Mouse (Mus musculus) heart, adult 2 months (tissue): ENCODE results near the gene Mark4. TPM values are rescaled to one million over a fixed set of nuclear protein-coding genes. Genes with fewer than 3 reads are reported as not detected.

ENCODE experiments used
- DNase-seq, 2 experiments: peaks; one replicate each; pipeline ENCODE4 v3.0.0; 2021
- H3K27ac ChIP-seq: fragments of 200-600 bp; 2 replicates; pipeline ENCODE4 v1.8.1; 2022
- H3K27me3 ChIP-seq: fragments of 200-500 bp; 2 replicates; pipeline ENCODE4 v1.6.1; 2012; ENCODE audit warnings: mild to moderate bottlenecking, low read length, inconsistent platforms, mixed read lengths; ENCODE audit not compliant: control insufficient read depth, insufficient read depth
- H3K36me3 ChIP-seq: fragments of 200-500 bp; 2 replicates; pipeline ENCODE4 v1.6.1; 2012; ENCODE audit warnings: low read length, inconsistent platforms; ENCODE audit not compliant: control insufficient read depth, insufficient read depth
- H3K4me1 ChIP-seq: fragments of 200-500 bp; 2 replicates; pipeline ENCODE4 v1.6.1; 2011; ENCODE audit warnings: low read length; ENCODE audit not compliant: control insufficient read depth, insufficient read depth
- H3K4me3 ChIP-seq: fragments of 200-600 bp; 2 replicates; pipeline ENCODE4 v1.8.1; 2022
- H3K79me2 ChIP-seq: fragments of 200-500 bp; replicated peaks from 2 replicates; pipeline ENCODE4 v1.6.1; 2012; ENCODE audit warnings: mild to moderate bottlenecking, inconsistent platforms, low read length, moderate library complexity, mixed read lengths; ENCODE audit not compliant: control insufficient read depth, insufficient read depth
- H3K9ac ChIP-seq: fragments of 200-500 bp; 2 replicates; pipeline ENCODE4 v1.6.1; 2012; ENCODE audit warnings: low read depth, mild to moderate bottlenecking, control low read depth, inconsistent platforms, low read length, mixed read lengths
- CTCF ChIP-seq: fragments of 200-600 bp; IDR thresholded peaks from 2 replicates; pipeline ENCODE4 v1.8.1; 2022; ENCODE audit warnings: antibody characterized with exemption, mild to moderate bottlenecking, moderate library complexity
- EP300 ChIP-seq: fragments of 200-500 bp; IDR thresholded peaks from 2 replicates; pipeline ENCODE4 v1.6.1; 2011; ENCODE audit warnings: low read depth, low read length, control low read depth; ENCODE audit not compliant: insufficient read depth
- POLR2A ChIP-seq: fragments of 200-500 bp; IDR thresholded peaks from 2 replicates; pipeline ENCODE4 v1.6.1; 2011; ENCODE audit warnings: mild to moderate bottlenecking, low read depth, low read length, control low read depth; ENCODE audit not compliant: insufficient read depth
- WGBS: fragments of 180-500 bp; shearing (Covaris S2); methylation state at CpG from one replicate; pipeline ENCODE4 v1.1.7; 2018; 5-methylcytosine and 5-hydroxymethylcytosine counted together
- intact Hi-C: fragments of 180-260 bp; cut with DNase I; formaldehyde crosslinking; loops from one replicate; pipeline ENCODE4 v1.15.1; 2025
- polyA plus RNA-seq: library from polyadenylated mRNA; depleted of rRNA; stranded (reverse); fragments of >200 nt; gene quantifications from 2 replicates; pipeline ENCODE4 v1.2.3, GENCODE M21; 2012
- total RNA-seq, 2 experiments: library from RNA; stranded (reverse); gene quantifications; 2 replicates each; pipeline ENCODE4 v1.2.3; 2021

Gene Mark4
- total and polyA plus RNA-seq, 3 experiments: 11.8 to 27.2 (median 22.4) TPM

DNA sequence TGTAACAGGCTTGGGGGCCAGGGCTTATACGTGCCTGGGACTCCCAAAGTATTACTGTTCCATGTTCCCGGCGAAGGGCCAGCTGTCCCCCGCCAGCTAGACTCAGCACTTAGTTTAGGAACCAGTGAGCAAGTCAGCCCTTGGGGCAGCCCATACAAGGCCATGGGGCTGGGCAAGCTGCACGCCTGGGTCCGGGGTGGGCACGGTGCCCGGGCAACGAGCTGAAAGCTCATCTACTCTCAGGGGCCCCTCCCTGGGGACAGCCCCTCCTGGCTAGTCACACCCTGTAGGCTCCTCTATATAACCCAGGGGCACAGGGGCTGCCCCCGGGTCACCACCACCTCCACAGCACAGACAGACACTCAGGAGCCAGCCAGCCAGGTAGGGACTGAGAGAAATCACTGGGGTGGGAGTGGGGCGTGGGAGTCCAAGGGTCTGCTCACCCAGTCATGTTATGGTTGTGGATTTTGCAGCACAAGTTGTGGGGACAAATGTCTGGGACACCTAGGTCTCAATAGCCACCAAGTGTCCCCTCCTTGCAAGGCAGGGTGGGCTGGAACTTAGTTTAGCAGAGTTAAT lies 47.8 kb downstream of the Mark4 start:
- no peaks in the 10 kb centered on the region for H3K36me3 ChIP-seq
- peak; percentile 79 to 89 for DNase-seq
- no peaks in the 10 kb centered on the region for H3K79me2 ChIP-seq
- peak overlapping the region; percentile 87 for H3K9ac ChIP-seq
- TF ChIP-seq POLR2A (peak; percentile 88), CTCF (no peak), EP300 (0 out of 2 replicates have a peak, but pooled peaks have one; percentile 11)
- peak overlapping the region; percentile 55 for H3K4me3 ChIP-seq
- H3K27me3 ChIP-seq: no peaks in the 10 kb centered on the region
- peak overlapping the region; percentile 91 for H3K27ac ChIP-seq
- H3K4me1 ChIP-seq: peaks cover 2% of the 10 kb centered on the region; the same call in 1 of the 2 replicates
- 57% methylated on average over 11 of the region's 11 CpGs for WGBS
- intact Hi-C loops: no loop called here

- peak in 1 of 2 experiments; percentile 45 for DNase-seq
- Histone ChIP-seq H3K27me3 (no peaks in the 10 kb centered on the region), H3K4me3 (no peak overlapping the region), H3K9ac (peak overlapping the region; percentile 35), H3K36me3 (no peaks in the 10 kb centered on the region), H3K4me1 (peaks cover 2% of the 10 kb centered on the region), H3K27ac (peak overlapping the region; percentile 91), H3K79me2 (no peaks in the 10 kb centered on the region)
- WGBS: 17% methylated on average over 6 of the region's 6 CpGs
- intact Hi-C loops: no loop called here
- TF ChIP-seq EP300 (no peak), POLR2A (0 out of 2 replicates have a peak, but pooled peaks have one; percentile 28), CTCF (no peak)
Measured at GRCm38 (mm10) chr7:19409753-19410152, 48.9 kb downstream of the Mark4 start.

DNA sequence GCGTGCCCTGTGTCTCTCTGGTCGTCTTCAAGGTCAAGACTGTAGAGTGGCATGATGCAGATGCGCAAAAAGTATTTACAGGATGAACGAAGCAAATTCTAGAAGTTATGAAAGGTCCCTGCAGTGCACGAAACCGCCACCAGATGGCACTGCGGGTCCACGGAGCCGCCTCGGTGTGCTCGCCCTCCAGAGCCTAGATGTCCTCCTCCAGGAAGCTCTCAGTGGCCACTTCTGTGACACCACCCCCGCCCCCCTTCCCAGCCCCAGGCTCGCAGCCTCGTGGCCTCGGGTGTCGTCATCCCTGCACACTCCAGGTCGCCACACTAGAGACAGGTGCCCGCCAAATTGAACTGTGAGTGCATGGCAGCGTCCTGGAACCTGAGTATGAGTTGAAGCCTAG lies 53.2 kb downstream of the Mark4 start:
- Histone ChIP-seq H3K36me3 (no peaks in the 10 kb centered on the region), H3K27ac (no peak overlapping the region), H3K27me3 (peaks cover 7% of the 10 kb centered on the region), H3K4me3 (no peak overlapping the region), H3K79me2 (no peaks in the 10 kb centered on the region), H3K9ac (no peak overlapping the region), H3K4me1 (peaks cover 2% of the 10 kb centered on the region)
- TF ChIP-seq POLR2A (no peak), CTCF (peak; percentile 99), EP300 (peak; percentile 81; the same call in 1 of the 2 replicates)
- peak; percentile 78 to 91 for DNase-seq
- intact Hi-C loops: loop anchor here (1.0 kb wide), 1 partner anchor 214 kb away; no protein-coding TSS in a partner anchor
- 4% methylated on average over 19 of the region's 19 CpGs for WGBS

- Histone ChIP-seq H3K4me3 (peak within 1 kb of the TSS; percentile 53), H3K79me2 (no peaks in the 10 kb centered on the region), H3K27me3 (peaks cover 7% of the 10 kb centered on the region), H3K36me3 (no peaks in the 10 kb centered on the region), H3K4me1 (no peaks in the 10 kb centered on the region; the same call in 1 of the 2 replicates), H3K9ac (peak within 1 kb of the TSS; percentile 56), H3K27ac (no peak within 1 kb of the TSS)
- 54% methylated on average over 7 of the region's 7 CpGs for WGBS
- DNase-seq: no peak
- intact Hi-C loops: loop anchor here (5.0 kb wide), 1 partner anchor 298 kb away; no protein-coding TSS in a partner anchor
- TF ChIP-seq POLR2A (no peak), CTCF (no peak), EP300 (no peak)
Measured at GRCm38 (mm10) chr7:19404476-19404875, 54.1 kb downstream of the Mark4 start, which contains the start of gene Ckm. Gene Ckm (plus strand): TSS chr7:19404776.

GRCm38 (mm10) chr7:19403731-19404296 lies 54.8 kb downstream of the Mark4 start, which contains the start of gene Klc3:
Gene Klc3 (minus strand): TSS chr7:19404104.
- Histone ChIP-seq H3K9ac (peak within 1 kb of the TSS; percentile 56), H3K4me1 (no peaks in the 10 kb centered on the region; the same call in 1 of the 2 replicates), H3K27ac (no peak within 1 kb of the TSS), H3K4me3 (peak within 1 kb of the TSS; percentile 53), H3K36me3 (no peaks in the 10 kb centered on the region), H3K27me3 (peaks cover 7% of the 10 kb centered on the region), H3K79me2 (no peaks in the 10 kb centered on the region)
- WGBS: 1% methylated on average over 61 of the region's 62 CpGs
- TF ChIP-seq CTCF: no peak
- TF ChIP-seq POLR2A: no peak
- no peak for TF ChIP-seq EP300
- peak; percentile 61 to 71 for DNase-seq
- intact Hi-C loops: loop anchor here (5.0 kb wide), 1 partner anchor 298 kb away; no protein-coding TSS in a partner anchor

DNA sequence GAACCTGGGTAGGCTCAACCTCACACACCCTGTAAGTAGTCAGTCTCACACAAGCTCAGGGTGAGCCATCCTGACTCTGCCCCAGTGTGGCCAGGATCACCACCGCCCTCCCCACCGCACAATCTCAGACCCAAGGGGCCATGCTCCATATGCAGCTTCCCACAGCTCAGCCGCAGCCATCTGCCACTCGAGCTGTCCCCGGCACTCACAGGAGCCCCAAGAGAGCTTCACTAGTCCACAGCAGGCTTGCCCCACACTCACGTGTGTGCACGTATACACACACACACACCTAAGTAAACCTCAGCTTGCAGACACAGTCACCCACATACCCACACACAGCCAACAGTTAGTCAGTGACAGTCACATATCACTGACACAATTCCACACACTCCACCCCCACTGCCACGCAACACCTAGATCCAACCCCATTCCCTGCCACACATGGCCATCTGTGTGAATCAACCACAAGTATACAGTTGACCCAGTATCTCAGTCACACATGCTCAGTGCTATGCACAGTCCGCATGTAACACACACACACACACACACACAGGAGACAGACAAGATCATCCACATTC lies 56.0 kb downstream of the Mark4 start:
- WGBS: 82% methylated on average over 9 of the region's 9 CpGs
- Histone ChIP-seq H3K27me3 (peaks cover 7% of the 10 kb centered on the region), H3K27ac (no peak overlapping the region), H3K9ac (no peak overlapping the region), H3K36me3 (no peaks in the 10 kb centered on the region), H3K4me1 (no peaks in the 10 kb centered on the region; the same call in 1 of the 2 replicates), H3K79me2 (no peaks in the 10 kb centered on the region), H3K4me3 (no peak overlapping the region)
- intact Hi-C loops: loop anchor here (5.0 kb wide), 1 partner anchor 300 kb away; no protein-coding TSS in a partner anchor
- TF ChIP-seq POLR2A: no peak
- TF ChIP-seq EP300: no peak
- no peak for TF ChIP-seq CTCF
- no peak for DNase-seq
